Mouse (Mus musculus): ENCODE data around the gene Fam19a5. TPM values are rescaled to one million over a fixed set of nuclear protein-coding genes. Genes with fewer than 3 reads are reported as not detected.

Fam19a5 gene
- polyA plus RNA-seq, 1 experiment from 2014 or later: 9.6 TPM

DNA sequence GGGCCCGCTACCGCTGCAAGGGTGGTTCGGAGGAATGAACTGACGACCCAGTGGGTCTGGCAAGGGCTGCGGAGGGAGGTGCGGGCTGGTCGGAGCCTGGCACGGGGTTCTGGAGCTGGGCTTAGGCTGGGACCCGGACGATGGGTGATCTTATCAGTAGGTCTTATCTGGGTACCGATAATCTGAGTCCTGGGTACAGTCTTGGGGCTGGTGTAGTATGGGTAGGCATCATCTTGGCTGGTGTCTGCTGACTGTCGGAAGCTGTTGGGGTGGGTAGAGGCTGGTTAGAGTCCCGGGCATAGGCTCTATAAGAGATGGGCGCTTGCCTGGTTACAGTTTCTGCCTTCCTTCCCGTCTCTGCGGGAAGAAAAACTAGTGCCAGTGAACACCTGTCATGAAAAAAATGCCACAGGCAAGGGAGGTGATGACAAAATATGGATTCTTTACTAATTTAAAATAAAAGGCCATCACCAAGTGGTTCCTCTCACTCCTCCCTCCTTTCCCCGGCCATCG, 1.1 kb downstream of the Fam19a5 start:
- peaks cover 6% of the 10 kb centered on the region for H3K4me1 ChIP-seq (replicated peaks; ENCODE audit: control insufficient read depth, insufficient read depth, low read length)

DNA sequence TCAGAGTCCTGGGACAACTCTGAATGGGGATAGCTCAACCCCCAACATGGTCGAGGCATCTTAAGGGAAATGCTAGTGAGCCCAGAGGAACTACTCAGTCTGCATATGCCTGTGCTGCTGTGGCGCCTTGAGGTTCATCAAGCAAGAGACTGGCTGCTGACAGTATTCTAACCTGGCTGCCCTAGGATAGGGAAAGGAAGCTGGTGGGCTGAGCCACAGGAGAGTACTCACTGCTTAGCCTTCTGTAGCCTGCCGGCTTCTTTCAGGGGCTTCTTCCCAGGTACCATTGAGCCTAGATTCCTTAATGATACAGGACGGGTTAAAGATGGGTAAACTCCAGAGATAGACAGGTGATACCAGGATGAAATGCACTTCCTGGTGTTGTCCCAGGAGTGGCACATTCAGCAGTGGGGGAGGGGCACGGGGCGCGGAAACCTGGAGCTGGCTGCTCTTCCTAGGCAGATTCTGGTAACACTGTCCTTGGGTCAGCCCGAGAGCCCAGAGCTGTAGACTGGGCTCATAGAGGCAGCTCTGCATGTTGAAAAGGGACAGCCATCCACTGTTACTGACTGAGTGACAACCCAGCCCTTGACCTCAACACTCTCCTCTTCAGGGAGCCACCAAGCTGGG, 1.7 kb downstream of the Fam19a5 start:
- Histone ChIP-seq H3K4me1 (replicated peaks; ENCODE audit: control insufficient read depth, insufficient read depth, low read length) (peaks cover 6% of the 10 kb centered on the region), H3K4me2 (replicated peaks; ENCODE audit: low read depth, low read length) (peak overlapping the region; percentile 84), H3K36me3 (ENCODE audit: control insufficient read depth, insufficient read depth, low read length) (no peaks in the 10 kb centered on the region), H3K27ac (ENCODE audit: low read depth, low read length) (no peak overlapping the region), H3K9me3 (ENCODE audit: control insufficient read depth, low read length) (no peaks in the 10 kb centered on the region), H3K4me3 (ENCODE audit: low read depth, low read length) (peak overlapping the region; percentile 83), H3K27me3 (ENCODE audit: control insufficient read depth, insufficient read depth, low read length) (peaks cover 2% of the 10 kb centered on the region; the same call in 1 of the 2 replicates), H3K9ac (ENCODE audit: low read depth, low read length) (peak overlapping the region; percentile 34; the same call in 1 of the 2 replicates)
- DNase-seq (ENCODE audit: low spot score) (peak; percentile 33), ATAC-seq (ENCODE audit: low FRiP score) (no peak)
- WGBS: 25% methylated on average over 8 of the region's 8 CpGs

More for the DNA sequence above, 1.1 kb downstream of the Fam19a5 start:
- Histone ChIP-seq H3K27me3 (ENCODE audit: control insufficient read depth, insufficient read depth, low read length) (peaks cover 2% of the 10 kb centered on the region; the same call in 1 of the 2 replicates), H3K27ac (ENCODE audit: low read depth, low read length) (peak overlapping the region; percentile 58; the same call in 1 of the 2 replicates), H3K4me2 (replicated peaks; ENCODE audit: low read depth, low read length) (peak overlapping the region; percentile 84), H3K4me3 (ENCODE audit: low read depth, low read length) (peak overlapping the region; percentile 83), H3K9me3 (ENCODE audit: control insufficient read depth, low read length) (no peaks in the 10 kb centered on the region), H3K36me3 (ENCODE audit: control insufficient read depth, insufficient read depth, low read length) (no peaks in the 10 kb centered on the region), H3K9ac (ENCODE audit: low read depth, low read length) (peak overlapping the region; percentile 90)
- DNase-seq (ENCODE audit: low spot score): no peak
- ATAC-seq (ENCODE audit: low FRiP score): no peak; the same call in 1 of the 2 replicates
- WGBS: 8% methylated on average over 18 of the region's 18 CpGs

DNA sequence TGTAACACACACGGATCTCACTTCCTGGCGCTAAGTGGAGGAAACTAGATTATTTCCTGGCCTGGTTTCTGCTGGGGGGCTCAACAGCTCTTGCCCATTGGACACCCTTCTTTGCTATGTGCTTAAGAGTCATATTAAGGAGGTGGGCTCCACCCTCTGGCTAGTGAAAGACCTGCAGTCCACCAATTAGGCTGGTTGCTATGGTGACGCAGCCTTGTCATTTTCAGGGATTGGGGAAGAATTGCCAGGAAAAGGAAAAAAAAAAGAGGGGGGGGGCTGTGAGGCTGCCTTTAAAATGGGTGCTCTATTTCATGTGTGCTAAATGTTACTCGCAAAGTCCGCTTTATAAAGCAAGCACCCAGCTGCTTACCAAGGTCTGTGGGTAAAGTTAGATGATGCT, 2.9 kb downstream of the Fam19a5 start:
- WGBS: 55% methylated on average over 5 of the region's 5 CpGs
- Histone ChIP-seq H3K27ac (ENCODE audit: low read depth, low read length) (no peak overlapping the region), H3K4me3 (ENCODE audit: low read depth, low read length) (no peak overlapping the region), H3K4me2 (replicated peaks; ENCODE audit: low read depth, low read length) (no peak overlapping the region), H3K36me3 (ENCODE audit: control insufficient read depth, insufficient read depth, low read length) (no peaks in the 10 kb centered on the region), H3K9me3 (ENCODE audit: control insufficient read depth, low read length) (no peaks in the 10 kb centered on the region), H3K9ac (ENCODE audit: low read depth, low read length) (no peak overlapping the region), H3K27me3 (ENCODE audit: control insufficient read depth, insufficient read depth, low read length) (peaks cover 2% of the 10 kb centered on the region; the same call in 1 of the 2 replicates), H3K4me1 (replicated peaks; ENCODE audit: control insufficient read depth, insufficient read depth, low read length) (peaks cover 11% of the 10 kb centered on the region)
- DNase-seq (ENCODE audit: low spot score) (peak; percentile 73), ATAC-seq (ENCODE audit: low FRiP score) (no peak)

DNA sequence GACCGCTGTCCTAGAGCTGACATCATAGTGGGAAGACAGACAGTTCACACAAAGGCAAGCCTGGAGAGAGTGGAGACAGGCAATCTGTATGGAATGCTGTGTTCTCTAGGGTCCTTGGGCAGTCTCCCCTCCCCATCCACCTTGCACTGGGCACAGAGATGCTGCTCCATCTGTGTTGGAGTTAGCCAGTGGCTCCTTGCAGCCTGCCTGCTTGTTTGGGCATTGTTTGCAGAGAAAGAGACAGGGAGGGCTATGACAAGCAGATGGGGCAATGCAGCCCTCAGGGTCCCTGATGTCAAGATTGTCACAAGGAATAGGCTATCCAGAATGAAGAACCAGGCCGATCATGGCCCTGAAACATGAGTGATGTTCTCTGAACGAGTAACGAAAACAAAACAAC, 5.6 kb downstream of the Fam19a5 start:
- DNase-seq (ENCODE audit: low spot score) (no peak), ATAC-seq (ENCODE audit: low FRiP score) (no peak)
- Histone ChIP-seq H3K27ac (ENCODE audit: low read depth, low read length) (no peak overlapping the region), H3K9me3 (ENCODE audit: control insufficient read depth, low read length) (no peaks in the 10 kb centered on the region), H3K4me2 (replicated peaks; ENCODE audit: low read depth, low read length) (no peak overlapping the region), H3K4me1 (replicated peaks; ENCODE audit: control insufficient read depth, insufficient read depth, low read length) (peaks cover 11% of the 10 kb centered on the region; the same call in 1 of the 2 replicates), H3K9ac (ENCODE audit: low read depth, low read length) (no peak overlapping the region), H3K36me3 (ENCODE audit: control insufficient read depth, insufficient read depth, low read length) (no peaks in the 10 kb centered on the region), H3K27me3 (ENCODE audit: control insufficient read depth, insufficient read depth, low read length) (no peaks in the 10 kb centered on the region; the same call in 1 of the 2 replicates), H3K4me3 (ENCODE audit: low read depth, low read length) (no peak overlapping the region)
- WGBS: 65% methylated on average over 4 of the region's 4 CpGs

DNA sequence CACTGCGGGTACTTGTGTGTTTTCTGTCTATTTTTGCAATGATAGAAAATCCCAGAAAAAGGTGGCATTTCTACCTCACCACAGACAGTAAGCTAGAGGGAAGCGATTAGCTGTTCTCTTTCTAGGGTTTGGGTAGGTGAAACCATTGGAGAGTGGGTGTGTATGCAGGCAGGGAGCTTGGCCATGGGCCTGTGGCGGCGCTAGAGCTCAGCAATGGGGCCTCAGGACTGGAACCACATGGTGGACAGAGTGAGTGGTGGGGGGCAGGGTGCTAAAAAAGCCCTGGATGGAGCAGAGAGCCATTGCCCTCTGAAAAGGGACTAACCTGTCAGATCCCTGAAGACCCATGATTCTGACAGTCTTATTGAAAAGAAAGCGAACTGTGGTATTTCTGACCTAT, 6.7 kb downstream of the Fam19a5 start:
- peaks cover 11% of the 10 kb centered on the region; the same call in 1 of the 2 replicates for H3K4me1 ChIP-seq (replicated peaks; ENCODE audit: control insufficient read depth, insufficient read depth, low read length)

DNA sequence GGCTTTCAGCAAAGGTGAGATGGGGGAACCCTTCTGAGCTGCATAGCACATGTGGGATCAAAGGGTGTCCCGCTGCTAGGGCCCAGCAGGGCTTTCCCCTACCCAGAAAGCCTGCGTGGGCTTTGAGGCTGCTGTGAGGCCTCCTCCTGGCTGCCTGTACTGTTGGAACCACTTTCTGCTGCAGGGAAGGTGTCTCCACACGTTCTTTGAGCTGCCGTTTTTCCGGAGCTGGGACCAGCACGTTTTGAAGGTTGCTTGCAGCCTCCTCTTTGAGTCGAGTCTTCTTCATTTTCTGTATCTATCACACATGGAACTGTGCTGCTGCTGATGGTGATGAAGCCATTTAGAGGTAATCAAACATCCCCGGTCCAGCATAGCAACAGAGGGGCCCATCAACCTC, 7.5 kb downstream of the Fam19a5 start:
- H3K9ac ChIP-seq (ENCODE audit: low read depth, low read length): no peak overlapping the region
- no peaks in the 10 kb centered on the region for H3K36me3 ChIP-seq (ENCODE audit: control insufficient read depth, insufficient read depth, low read length)
- no peaks in the 10 kb centered on the region for H3K27me3 ChIP-seq (ENCODE audit: control insufficient read depth, insufficient read depth, low read length)
- no peak overlapping the region for H3K4me3 ChIP-seq (ENCODE audit: low read depth, low read length)
- ATAC-seq (ENCODE audit: low FRiP score) (no peak), DNase-seq (ENCODE audit: low spot score) (no peak)
- H3K4me1 ChIP-seq (replicated peaks; ENCODE audit: control insufficient read depth, insufficient read depth, low read length): peaks cover 9% of the 10 kb centered on the region; the same call in 1 of the 2 replicates
- no peaks in the 10 kb centered on the region for H3K9me3 ChIP-seq (ENCODE audit: control insufficient read depth, low read length)
- no peak overlapping the region for H3K4me2 ChIP-seq (replicated peaks; ENCODE audit: low read depth, low read length)
- WGBS: 47% methylated on average over 8 of the region's 8 CpGs
- H3K27ac ChIP-seq (ENCODE audit: low read depth, low read length): no peak overlapping the region

More for the DNA sequence above, 6.7 kb downstream of the Fam19a5 start:
- Histone ChIP-seq H3K36me3 (ENCODE audit: control insufficient read depth, insufficient read depth, low read length) (no peaks in the 10 kb centered on the region), H3K27me3 (ENCODE audit: control insufficient read depth, insufficient read depth, low read length) (no peaks in the 10 kb centered on the region; the same call in 1 of the 2 replicates), H3K9ac (ENCODE audit: low read depth, low read length) (no peak overlapping the region), H3K4me2 (replicated peaks; ENCODE audit: low read depth, low read length) (no peak overlapping the region), H3K27ac (ENCODE audit: low read depth, low read length) (no peak overlapping the region), H3K4me3 (ENCODE audit: low read depth, low read length) (no peak overlapping the region), H3K9me3 (ENCODE audit: control insufficient read depth, low read length) (no peaks in the 10 kb centered on the region)
- ATAC-seq (ENCODE audit: low FRiP score) (no peak), DNase-seq (ENCODE audit: low spot score) (no peak)
- WGBS: 57% methylated on average over 5 of the region's 5 CpGs

DNA sequence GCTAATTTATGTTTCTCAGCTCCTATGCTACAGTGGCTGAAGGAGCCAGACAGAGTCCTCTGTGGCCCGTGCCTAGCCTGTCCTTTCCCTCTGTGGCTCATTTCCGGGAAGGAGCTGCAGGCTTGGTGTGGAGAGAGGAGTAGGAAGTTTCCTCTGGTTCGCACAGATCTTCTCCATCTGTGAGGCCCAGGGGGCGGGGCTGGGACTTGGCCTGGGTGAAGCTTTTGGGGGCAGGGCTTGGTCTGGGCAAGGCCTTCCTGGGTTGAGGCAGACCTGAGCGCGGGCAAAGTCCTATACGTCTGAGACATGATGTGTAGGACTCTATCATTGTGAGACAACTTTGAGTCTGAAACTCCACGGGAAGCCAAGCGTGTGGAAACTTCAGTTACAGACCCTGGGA, 11.7 kb downstream of the Fam19a5 start:
- no peak for DNase-seq (ENCODE audit: low spot score)
- Histone ChIP-seq H3K27me3 (ENCODE audit: control insufficient read depth, insufficient read depth, low read length) (no peaks in the 10 kb centered on the region), H3K4me3 (ENCODE audit: low read depth, low read length) (no peak overlapping the region), H3K4me2 (replicated peaks; ENCODE audit: low read depth, low read length) (no peak overlapping the region), H3K27ac (ENCODE audit: low read depth, low read length) (no peak overlapping the region), H3K9me3 (ENCODE audit: control insufficient read depth, low read length) (no peaks in the 10 kb centered on the region), H3K4me1 (replicated peaks; ENCODE audit: control insufficient read depth, insufficient read depth, low read length) (peaks cover 7% of the 10 kb centered on the region; the same call in 1 of the 2 replicates), H3K9ac (ENCODE audit: low read depth, low read length) (no peak overlapping the region), H3K36me3 (ENCODE audit: control insufficient read depth, insufficient read depth, low read length) (no peaks in the 10 kb centered on the region)
- WGBS: 83% methylated on average over 9 of the region's 9 CpGs
- no peak for ATAC-seq (ENCODE audit: low FRiP score)

DNA sequence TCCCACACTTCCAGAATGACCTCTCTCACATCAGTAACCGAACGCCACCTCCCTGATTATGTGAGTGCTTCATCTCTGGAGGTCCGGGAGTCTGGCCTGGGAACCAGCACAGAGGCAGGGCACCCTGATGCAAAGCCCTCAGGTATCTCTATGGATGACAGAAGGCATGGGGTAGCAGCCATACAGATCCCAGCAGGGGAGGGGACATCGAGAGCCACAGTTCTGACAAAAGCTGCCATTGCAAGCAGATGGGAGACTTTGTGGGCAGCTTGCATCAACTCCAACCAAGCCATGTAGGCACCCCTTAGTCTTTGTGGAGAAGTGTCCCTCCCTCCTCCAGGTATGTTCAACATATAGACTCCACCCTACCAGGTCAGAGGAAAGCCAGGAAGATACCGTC, 20.2 kb downstream of the Fam19a5 start:
- DNase-seq (ENCODE audit: low spot score) (no peak), ATAC-seq (ENCODE audit: low FRiP score) (no peak)
- Histone ChIP-seq H3K4me2 (replicated peaks; ENCODE audit: low read depth, low read length) (no peak overlapping the region), H3K4me1 (replicated peaks; ENCODE audit: control insufficient read depth, insufficient read depth, low read length) (no peaks in the 10 kb centered on the region; the same call in 1 of the 2 replicates), H3K9me3 (ENCODE audit: control insufficient read depth, low read length) (no peaks in the 10 kb centered on the region), H3K36me3 (ENCODE audit: control insufficient read depth, insufficient read depth, low read length) (no peaks in the 10 kb centered on the region), H3K4me3 (ENCODE audit: low read depth, low read length) (no peak overlapping the region), H3K27me3 (ENCODE audit: control insufficient read depth, insufficient read depth, low read length) (no peaks in the 10 kb centered on the region), H3K9ac (ENCODE audit: low read depth, low read length) (no peak overlapping the region), H3K27ac (ENCODE audit: low read depth, low read length) (no peak overlapping the region)
- WGBS: 93% methylated on average over 5 of the region's 5 CpGs
